Mouse (Mus musculus) Patski (cell line): ENCODE measurements around the gene Col9a1. TPM values are rescaled to one million over a fixed set of nuclear protein-coding genes. Genes with fewer than 3 reads are reported as not detected.

Experiments
- ATAC-seq: fragments of 100-300 bp; one replicate; pipeline ENCODE4 v1.8.0; 2021
- CTCF ChIA-PET: fragments of 350-600 bp; sonication (Branson Sonifier 250); formaldehyde crosslinking; loops from one replicate; lab custom pipeline; 2022; ENCODE audit warnings: inconsistent platforms; lab: Charles Lee
- POLR2A ChIA-PET: fragments of 350-600 bp; sonication (Branson Sonifier 250); formaldehyde crosslinking; loops from one replicate; lab custom pipeline; 2022; ENCODE audit warnings: antibody characterized with exemption, inconsistent platforms; lab: Charles Lee
- DNase-seq: peaks from one replicate; pipeline ENCODE4 v3.0.0-alpha.2; 2011; ENCODE audit warnings: low read depth, low spot score
- H3K27me3 ChIP-seq: fragments of 371-371 bp; one replicate; pipeline ENCODE4 v1.5.1; 2021
- CTCF ChIP-seq: fragments of 100-300 bp; IDR thresholded peaks from one replicate; pipeline ENCODE4 v1.5.1; 2021
- in situ Hi-C: fragments of 300-500 bp; cut with MboI; formaldehyde crosslinking; loops from 3 replicates; pipeline ENCODE4 v1.11.1; 2018; ENCODE audit warnings: low pct_unique_long_range_greater_than_20kb, mixed read lengths
- polyA plus RNA-seq: library from polyadenylated mRNA; unstranded; gene quantifications from one replicate; pipeline ENCODE4 v1.2.3, GENCODE M21; 2021

Col9a1 gene
- polyA plus RNA-seq, 1 experiment from 2014 or later, result not detected

GRCm38 (mm10) chr1:24219041-24219440 is 41.6 kb downstream of the Col9a1 start:
- DNase-seq (no peak), ATAC-seq (peak; percentile 51)
- ChIA-PET CTCF (no interaction called here), POLR2A (no interaction called here)
- in situ Hi-C loops, result no loop called here
- H3K27me3 ChIP-seq, result peaks cover 53% of the 10 kb centered on the region
- no peak for TF ChIP-seq CTCF

GRCm38 (mm10) chr1:24222231-24222630 is 44.8 kb downstream of the Col9a1 start:
- DNase-seq, result no peak
- ChIA-PET POLR2A (no interaction called here), CTCF (no interaction called here)
- peaks cover 50% of the 10 kb centered on the region for H3K27me3 ChIP-seq
- no peak for TF ChIP-seq CTCF
- in situ Hi-C loops, result no loop called here
- ATAC-seq, result no peak

DNA sequence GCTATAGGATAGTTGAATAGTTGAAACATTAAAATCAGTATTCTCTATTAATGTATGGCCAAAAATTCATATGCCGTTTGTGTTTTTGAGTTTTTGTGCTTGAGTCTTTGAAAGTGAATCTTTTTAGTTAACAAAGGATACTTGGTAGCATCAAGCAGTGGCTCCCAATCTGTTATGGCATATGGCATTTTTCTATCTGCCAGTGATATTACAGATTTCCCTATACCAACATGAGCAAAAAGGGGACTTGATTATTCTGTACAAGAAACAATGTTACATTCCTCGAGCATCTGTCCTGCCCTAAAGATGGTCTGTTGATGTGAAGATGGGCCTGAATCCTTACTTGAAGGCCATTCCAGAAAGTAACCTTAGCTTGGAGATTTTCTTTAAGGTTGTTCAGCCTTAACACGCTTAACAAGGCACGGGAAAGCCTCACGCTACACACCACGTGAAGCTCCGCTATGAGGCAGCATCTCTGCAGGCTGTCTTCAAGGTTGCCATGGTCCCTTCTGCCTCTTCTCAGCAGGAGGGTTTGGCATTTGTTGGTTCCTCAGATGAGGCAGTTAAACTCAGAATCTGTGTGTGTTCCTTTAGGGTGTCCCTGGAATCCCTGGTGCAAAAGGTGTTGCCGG is 45.7 kb downstream of the Col9a1 start:
- TF ChIP-seq CTCF, result no peak
- in situ Hi-C loops, result no loop called here
- H3K27me3 ChIP-seq, result peaks cover 48% of the 10 kb centered on the region
- POLR2A ChIA-PET, result no interaction called here
- DNase-seq, result no peak
- CTCF ChIA-PET, result no interaction called here
- no peak for ATAC-seq

- peaks cover 41% of the 10 kb centered on the region for H3K27me3 ChIP-seq
- DNase-seq, result no peak
- in situ Hi-C loops, result no loop called here
Observed at GRCm38 (mm10) chr1:24225825-24226526, 48.6 kb downstream of the Col9a1 start.

DNA sequence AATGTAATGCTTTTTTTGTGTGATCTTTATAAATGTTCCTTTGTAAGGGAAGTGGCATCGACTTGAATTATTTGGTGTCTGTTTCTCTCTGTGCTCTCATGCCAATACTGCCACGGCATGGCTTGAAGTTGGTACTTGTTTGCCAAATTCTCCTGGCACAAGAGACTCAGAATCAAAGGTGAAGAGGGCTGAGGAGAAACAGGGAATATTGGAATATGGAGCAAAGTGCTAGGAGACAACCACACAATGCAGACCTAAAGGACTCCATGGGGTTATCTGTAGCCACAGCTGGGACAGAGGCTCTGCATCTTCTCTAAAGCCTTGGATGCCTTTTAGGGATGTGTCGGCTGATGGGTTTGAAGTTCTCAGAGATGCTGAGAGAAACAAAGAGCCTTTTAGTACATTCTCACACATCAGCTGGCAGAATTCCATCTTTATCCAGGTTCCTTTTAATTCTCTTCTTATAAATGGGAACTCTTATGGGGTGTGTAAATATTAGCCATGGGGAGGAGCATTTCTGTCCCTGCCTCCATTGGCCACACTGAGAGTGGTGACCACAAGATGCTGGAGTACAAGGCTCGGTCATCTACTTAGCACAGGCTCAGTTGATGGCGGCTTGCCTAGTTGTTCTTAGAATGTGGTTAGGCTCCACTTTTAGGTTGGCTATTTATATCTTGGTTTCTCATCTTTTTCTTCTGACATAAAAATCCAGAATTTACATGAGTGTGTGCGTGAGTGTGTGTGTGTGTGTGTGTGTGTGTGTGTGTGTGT is 49.7 kb downstream of the Col9a1 start:
- in situ Hi-C loops, result no loop called here
- DNase-seq (no peak), ATAC-seq (no peak)
- H3K27me3 ChIP-seq, result peaks cover 45% of the 10 kb centered on the region
- ChIA-PET CTCF (interaction anchor here (0.8 kb wide), 1 partner anchor 12 kb away, joined by 3 read pairs; no protein-coding TSS in a partner anchor), POLR2A (no interaction called here)
- no peak for TF ChIP-seq CTCF

More at GRCm38 (mm10) chr1:24225825-24226526, 48.6 kb downstream of the Col9a1 start:
- POLR2A ChIA-PET, result no interaction called here
- no peak for ATAC-seq
- CTCF ChIA-PET, result no interaction called here
- TF ChIP-seq CTCF, result no peak

- in situ Hi-C loops, result no loop called here
- POLR2A ChIA-PET, result no interaction called here
- CTCF ChIA-PET, result no interaction called here
- no peak for TF ChIP-seq CTCF
- ATAC-seq (no peak), DNase-seq (no peak)
- peaks cover 41% of the 10 kb centered on the region for H3K27me3 ChIP-seq
Observed at GRCm38 (mm10) chr1:24229552-24229951, 52.1 kb downstream of the Col9a1 start.

DNA sequence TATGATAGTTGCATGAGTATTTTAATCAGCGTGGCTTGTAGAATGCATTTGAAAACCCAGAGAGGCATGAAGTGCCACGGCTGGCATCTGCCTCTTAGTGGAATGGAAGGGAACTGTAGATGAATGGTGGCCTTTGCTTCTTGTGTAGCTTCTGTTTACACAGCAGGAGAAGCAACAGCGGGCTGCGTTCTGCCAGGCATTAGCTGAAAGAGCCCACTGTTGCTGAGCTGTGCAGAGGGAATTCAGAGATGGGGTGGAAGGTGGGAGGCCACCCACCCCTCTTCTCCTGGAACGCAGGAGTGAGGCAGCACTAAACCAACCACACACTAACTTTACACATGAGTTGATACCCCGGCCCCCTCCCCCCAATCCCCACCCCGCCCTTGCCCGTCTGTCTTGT is 53.0 kb downstream of the Col9a1 start:
- ChIA-PET POLR2A (no interaction called here), CTCF (no interaction called here)
- in situ Hi-C loops, result no loop called here
- peaks cover 46% of the 10 kb centered on the region for H3K27me3 ChIP-seq
- ATAC-seq, result no peak
- no peak for DNase-seq
- no peak for TF ChIP-seq CTCF

GRCm38 (mm10) chr1:24231504-24232270 is 54.3 kb downstream of the Col9a1 start:
- no peak for TF ChIP-seq CTCF
- peaks cover 46% of the 10 kb centered on the region for H3K27me3 ChIP-seq
- in situ Hi-C loops, result no loop called here
- ChIA-PET POLR2A (no interaction called here), CTCF (interaction anchor here (1.3 kb wide), 1 partner anchor 13 kb away, joined by 3 read pairs; no protein-coding TSS in a partner anchor)
- ATAC-seq, result no peak
- DNase-seq, result no peak

DNA sequence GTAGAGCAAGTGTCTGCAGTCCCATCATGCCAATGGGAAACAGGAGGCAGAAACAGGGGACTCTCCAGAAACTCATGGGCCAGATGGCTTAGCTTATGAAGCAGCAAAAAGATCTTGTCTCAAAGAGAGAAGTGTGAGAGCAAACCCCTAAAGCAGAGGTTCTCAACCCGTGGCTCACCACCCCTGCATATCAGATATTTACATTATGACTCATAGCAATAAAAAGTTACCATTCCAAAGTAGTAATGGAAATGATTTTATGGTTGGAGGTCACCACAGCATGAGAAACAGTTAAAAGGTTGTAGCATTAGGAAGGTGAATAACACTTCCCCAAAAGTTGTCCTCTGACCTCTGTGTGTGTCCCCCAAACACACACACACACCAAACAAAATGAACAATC is 58.9 kb downstream of the Col9a1 start:
- CTCF ChIA-PET, result interaction anchor here (1.1 kb wide), 1 partner anchor 13 kb away, joined by 6 read pairs; no protein-coding TSS in a partner anchor
- peaks cover 52% of the 10 kb centered on the region for H3K27me3 ChIP-seq
- no peak for TF ChIP-seq CTCF
- DNase-seq (no peak), ATAC-seq (no peak)
- POLR2A ChIA-PET, result no interaction called here
- in situ Hi-C loops, result no loop called here
